Mouse (Mus musculus): ENCODE data around the gene Mtus2. TPM values are rescaled to one million over a fixed set of nuclear protein-coding genes. Genes with fewer than 3 reads are reported as not detected.

Gene Mtus2
- total RNA-seq, 1 experiment: 11.0 TPM

DNA sequence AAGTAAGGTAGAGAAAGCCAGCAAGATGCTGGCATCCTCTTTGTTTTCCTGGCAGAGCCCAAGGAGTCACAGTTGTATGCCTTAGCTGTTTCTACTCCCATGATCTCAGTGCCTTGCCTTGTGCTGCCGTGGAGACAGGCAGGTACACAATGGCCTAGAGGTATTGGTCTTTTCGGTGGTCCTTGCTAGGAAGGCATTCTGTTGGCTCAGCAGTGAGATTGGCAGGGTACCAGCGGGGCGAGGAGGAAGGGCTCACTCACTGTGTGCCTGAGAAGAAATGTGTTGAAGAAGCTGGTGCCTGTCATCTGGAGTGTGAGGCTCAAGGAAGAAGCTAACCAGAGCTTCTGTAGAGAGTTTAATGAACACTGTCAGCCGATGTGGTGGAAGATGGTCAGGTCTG, 1.4 kb upstream of the Mtus2 start:
- H3K9ac ChIP-seq (ENCODE audit: insufficient read depth, low read depth, low read length, poor library complexity, severe bottlenecking): no peak overlapping the region
- H3K27ac ChIP-seq (ENCODE audit: insufficient read depth, low read depth, low read length, poor library complexity, severe bottlenecking): no peak overlapping the region
- no peak overlapping the region for H3K4me3 ChIP-seq (ENCODE audit: insufficient read depth in 1 of 2, low read depth in 1 of 2, low read length in 2 of 2, poor library complexity in 1 of 2, severe bottlenecking in 1 of 2)
- no peak for DNase-seq (ENCODE audit: low read depth, low spot score)
- no peaks in the 10 kb centered on the region for H3K36me3 ChIP-seq (ENCODE audit: control insufficient read depth, insufficient read depth, low read length, poor library complexity, severe bottlenecking)
- in situ Hi-C loops (cut with MboI; ENCODE audit: low sequenced_read_pairs in 2 of 2, unreplicated experiment in 2 of 2): loop anchor here in 1 of 2 experiments (25.0 kb wide), 1 partner anchor 282 kb away; no protein-coding TSS in a partner anchor
- H3K4me1 ChIP-seq (ENCODE audit: control insufficient read depth in 2 of 2, insufficient read depth in 2 of 2, low read length in 2 of 2, poor library complexity in 1 of 2): peaks cover 4 to 5% of the 10 kb centered on the region in 2 experiments; a peak in 2 of 4 replicates
- TF ChIP-seq MAFK (IDR thresholded peaks at IDR 0.05; ENCODE audit: insufficient read depth, low read depth, low read length): no peak
- 0 out of 2 replicates have a peak, but pooled peaks cover 2% of the 10 kb centered on the region for H3K9me3 ChIP-seq (ENCODE audit: control insufficient read depth, insufficient read depth, low read depth, low read length)

DNA sequence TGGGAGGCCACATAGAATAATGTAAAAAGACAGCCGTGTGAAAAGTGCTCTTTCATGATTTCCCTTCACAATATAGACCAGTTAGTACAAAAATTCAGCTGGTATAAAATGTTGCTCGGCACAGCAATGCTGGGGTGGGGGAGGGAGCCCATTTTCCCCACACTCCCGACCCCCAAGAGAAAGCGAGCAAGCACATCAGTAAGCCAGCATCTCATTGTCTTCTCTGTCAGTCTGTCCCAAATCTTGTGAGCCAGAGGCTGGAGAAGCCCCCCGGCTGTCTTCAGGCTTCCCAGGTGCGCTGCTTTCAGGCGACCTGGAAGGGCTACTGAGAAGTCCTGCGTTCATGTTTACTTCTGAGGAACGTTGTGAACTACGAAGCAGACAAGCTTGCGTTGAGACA, 699 bp upstream of the Mtus2 start:
- no peak overlapping the region for H3K27ac ChIP-seq (ENCODE audit: insufficient read depth, low read depth, low read length, poor library complexity, severe bottlenecking)
- no peak overlapping the region for H3K9ac ChIP-seq (ENCODE audit: insufficient read depth, low read depth, low read length, poor library complexity, severe bottlenecking)
- H3K36me3 ChIP-seq (ENCODE audit: control insufficient read depth, insufficient read depth, low read length, poor library complexity, severe bottlenecking): no peaks in the 10 kb centered on the region
- no peak for TF ChIP-seq ZC3H11A (IDR thresholded peaks at IDR 0.05; ENCODE audit: borderline replicate concordance, low read depth, low read length)
- TF ChIP-seq MAFK (IDR thresholded peaks at IDR 0.05; ENCODE audit: insufficient read depth, low read depth, low read length): no peak
- TF ChIP-seq HCFC1 (IDR thresholded peaks at IDR 0.05; ENCODE audit: borderline replicate concordance, insufficient read depth, low read length): no peak
- no peak for TF ChIP-seq ZNF384 (IDR thresholded peaks at IDR 0.05; ENCODE audit: low read depth, low read length)
- TF ChIP-seq CHD2 (IDR thresholded peaks at IDR 0.05; ENCODE audit: low read depth, low read length): no peak
- no peak for DNase-seq (ENCODE audit: low read depth, low spot score)
- in situ Hi-C loops (cut with MboI; ENCODE audit: low sequenced_read_pairs in 2 of 2, unreplicated experiment in 2 of 2): loop anchor here in 1 of 2 experiments (25.0 kb wide), 1 partner anchor 281 kb away; no protein-coding TSS in a partner anchor
- H3K4me1 ChIP-seq (ENCODE audit: control insufficient read depth in 2 of 2, insufficient read depth in 2 of 2, low read length in 2 of 2, poor library complexity in 1 of 2): peaks cover 4 to 5% of the 10 kb centered on the region in 2 experiments; a peak in 2 of 4 replicates
- peak overlapping the region in 1 of 2 experiments; percentile 70; a peak in 2 of 4 replicates for H3K4me3 ChIP-seq (ENCODE audit: insufficient read depth in 1 of 2, low read depth in 1 of 2, low read length in 2 of 2, poor library complexity in 1 of 2, severe bottlenecking in 1 of 2)
- 0 out of 2 replicates have a peak, but pooled peaks cover 2% of the 10 kb centered on the region for H3K9me3 ChIP-seq (ENCODE audit: control insufficient read depth, insufficient read depth, low read depth, low read length)

DNA sequence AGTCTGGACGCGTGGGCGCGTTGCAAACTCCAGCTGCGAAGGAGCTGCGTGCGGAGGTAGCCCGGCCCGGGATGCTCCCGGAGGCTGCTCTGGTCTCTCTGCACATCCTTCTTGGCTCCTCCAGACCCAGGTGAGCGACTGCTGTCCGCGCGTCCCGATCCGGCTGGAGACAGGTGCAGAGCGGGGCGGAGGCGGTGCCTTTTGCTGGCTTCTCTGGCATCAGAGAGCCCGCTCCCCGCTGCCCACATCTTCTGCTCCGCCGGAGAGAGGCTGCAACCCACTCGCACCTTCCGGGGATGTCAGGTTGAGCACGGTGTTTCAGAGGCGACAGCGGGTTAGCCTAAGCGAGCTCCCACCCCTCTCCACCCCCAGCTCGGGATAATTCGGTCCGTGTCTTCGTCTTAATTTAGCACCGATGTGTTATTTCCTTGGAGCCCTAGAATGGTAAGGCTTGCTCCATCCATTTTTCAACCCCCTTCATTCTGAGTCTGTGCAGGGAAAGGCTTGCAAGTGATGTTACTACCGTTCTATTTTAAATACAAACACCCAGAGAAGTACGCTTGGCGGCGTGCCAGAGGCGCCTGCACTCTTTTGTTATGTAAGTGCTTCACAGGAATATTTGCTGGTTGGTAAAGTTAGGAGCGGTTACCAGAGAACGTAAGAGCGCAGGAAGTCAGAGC, 612 bp downstream of the Mtus2 start:
- no peak overlapping the region for H3K27ac ChIP-seq (ENCODE audit: insufficient read depth, low read depth, low read length, poor library complexity, severe bottlenecking)
- no peaks in the 10 kb centered on the region for H3K36me3 ChIP-seq (ENCODE audit: control insufficient read depth, insufficient read depth, low read length, poor library complexity, severe bottlenecking)
- H3K4me1 ChIP-seq (ENCODE audit: control insufficient read depth in 2 of 2, insufficient read depth in 2 of 2, low read length in 2 of 2, poor library complexity in 1 of 2): peaks cover 3 to 4% of the 10 kb centered on the region in 2 experiments; a peak in 1 of 4 replicates
- TF ChIP-seq ZNF384 (IDR thresholded peaks at IDR 0.05; ENCODE audit: low read depth, low read length) (no peak), ZC3H11A (IDR thresholded peaks at IDR 0.05; ENCODE audit: borderline replicate concordance, low read depth, low read length) (no peak), HCFC1 (IDR thresholded peaks at IDR 0.05; ENCODE audit: borderline replicate concordance, insufficient read depth, low read length) (no peak), MAFK (IDR thresholded peaks at IDR 0.05; ENCODE audit: insufficient read depth, low read depth, low read length) (no peak), CHD2 (IDR thresholded peaks at IDR 0.05; ENCODE audit: low read depth, low read length) (no peak)
- H3K4me3 ChIP-seq (ENCODE audit: insufficient read depth in 1 of 2, low read depth in 1 of 2, low read length in 2 of 2, poor library complexity in 1 of 2, severe bottlenecking in 1 of 2): peak overlapping the region; percentile 70 to 80
- peak overlapping the region; percentile 59 for H3K9ac ChIP-seq (ENCODE audit: insufficient read depth, low read depth, low read length, poor library complexity, severe bottlenecking)
- in situ Hi-C loops (cut with MboI; ENCODE audit: low sequenced_read_pairs in 2 of 2, unreplicated experiment in 2 of 2): loop anchor here in 1 of 2 experiments (25.0 kb wide), 1 partner anchor 280 kb away; no protein-coding TSS in a partner anchor
- H3K9me3 ChIP-seq (ENCODE audit: control insufficient read depth, insufficient read depth, low read depth, low read length): 0 out of 2 replicates have a peak, but pooled peaks cover 2% of the 10 kb centered on the region
- peak; percentile 47 for DNase-seq (ENCODE audit: low read depth, low spot score)

DNA sequence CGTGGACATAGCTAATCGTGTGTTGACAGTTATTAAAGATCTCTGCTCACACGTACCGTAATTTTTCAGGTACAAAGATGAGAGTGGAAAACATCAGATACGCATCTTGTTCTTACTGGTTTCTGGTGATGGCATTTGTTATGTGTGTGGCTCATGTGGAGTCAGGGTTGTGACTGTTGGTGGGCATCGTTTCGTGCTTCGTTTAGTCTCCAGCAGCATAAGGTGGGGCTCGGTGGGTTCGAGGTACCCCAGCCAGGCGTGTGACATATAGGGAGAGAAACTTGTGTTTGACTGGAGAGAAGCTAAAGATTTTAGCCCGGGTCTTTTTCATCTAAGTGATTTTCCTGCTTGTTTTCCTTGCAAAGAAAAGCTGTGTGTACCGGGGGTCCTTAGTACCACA, 1.4 kb downstream of the Mtus2 start:
- no peak for DNase-seq (ENCODE audit: low read depth, low spot score)
- Histone ChIP-seq H3K4me1 (ENCODE audit: control insufficient read depth in 2 of 2, insufficient read depth in 2 of 2, low read length in 2 of 2, poor library complexity in 1 of 2) (peaks cover 3 to 4% of the 10 kb centered on the region in 2 experiments; a peak in 1 of 4 replicates), H3K27ac (ENCODE audit: insufficient read depth, low read depth, low read length, poor library complexity, severe bottlenecking) (no peak overlapping the region), H3K9ac (ENCODE audit: insufficient read depth, low read depth, low read length, poor library complexity, severe bottlenecking) (no peak overlapping the region), H3K9me3 (ENCODE audit: control insufficient read depth, insufficient read depth, low read depth, low read length) (0 out of 2 replicates have a peak, but pooled peaks cover 2% of the 10 kb centered on the region), H3K36me3 (ENCODE audit: control insufficient read depth, insufficient read depth, low read length, poor library complexity, severe bottlenecking) (no peaks in the 10 kb centered on the region), H3K4me3 (ENCODE audit: insufficient read depth in 1 of 2, low read depth in 1 of 2, low read length in 2 of 2, poor library complexity in 1 of 2, severe bottlenecking in 1 of 2) (no peak overlapping the region)
- in situ Hi-C loops (cut with MboI; ENCODE audit: low sequenced_read_pairs in 2 of 2, unreplicated experiment in 2 of 2): loop anchor here in 1 of 2 experiments (25.0 kb wide), 1 partner anchor 279 kb away; no protein-coding TSS in a partner anchor
- TF ChIP-seq ZC3H11A (IDR thresholded peaks at IDR 0.05; ENCODE audit: borderline replicate concordance, low read depth, low read length): no peak
- no peak for TF ChIP-seq MAFK (IDR thresholded peaks at IDR 0.05; ENCODE audit: insufficient read depth, low read depth, low read length)
- no peak for TF ChIP-seq ZNF384 (IDR thresholded peaks at IDR 0.05; ENCODE audit: low read depth, low read length)
- TF ChIP-seq CHD2 (IDR thresholded peaks at IDR 0.05; ENCODE audit: low read depth, low read length): no peak
- no peak for TF ChIP-seq HCFC1 (IDR thresholded peaks at IDR 0.05; ENCODE audit: borderline replicate concordance, insufficient read depth, low read length)
